Mouse (Mus musculus): ENCODE results near the gene Ttc21a.

The Ttc21a gene

DNA sequence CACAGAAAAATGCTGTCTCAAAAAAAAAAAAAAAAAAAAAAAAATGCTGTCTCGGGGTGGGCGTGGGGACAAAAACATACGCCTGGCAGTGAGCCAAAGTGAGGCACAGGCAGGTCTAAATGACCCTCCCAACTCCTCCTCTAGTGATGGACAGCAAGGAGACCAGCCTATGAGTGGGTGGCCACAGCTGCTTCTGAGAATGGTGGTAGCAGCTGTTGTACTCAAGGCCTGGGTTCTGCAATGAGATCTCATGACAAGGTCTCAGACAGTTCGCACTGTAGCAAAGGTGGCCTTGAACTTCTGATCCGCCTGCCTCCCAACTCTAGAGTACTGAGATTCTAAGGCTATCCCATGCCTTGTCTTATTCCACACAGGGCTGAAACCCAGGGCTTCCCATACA lies 4.0 kb downstream of the Ttc21a start:
- DNase-seq (ENCODE audit: low spot score), result no peak

DNA sequence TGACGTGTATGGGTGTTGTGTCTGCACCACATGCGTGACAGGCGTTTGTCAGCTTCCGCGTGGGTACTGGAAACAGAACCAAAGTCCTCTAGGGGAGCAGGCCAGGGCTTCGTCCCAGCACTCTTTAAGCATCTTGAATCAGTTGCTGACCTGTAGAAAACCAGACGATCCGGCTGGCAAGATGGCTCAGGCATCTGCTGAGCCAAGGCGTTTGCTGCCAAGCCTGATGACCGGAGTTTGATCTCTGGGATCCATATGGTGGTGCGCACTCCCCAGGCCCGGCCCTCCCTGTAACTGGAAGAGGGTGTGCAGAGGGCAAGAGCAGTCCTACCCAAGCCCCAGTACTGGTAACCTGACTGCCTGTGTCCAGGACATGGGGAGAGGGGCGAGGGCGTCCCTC lies 4.5 kb downstream of the Ttc21a start:
- DNase-seq (ENCODE audit: low spot score), result no peak

DNA sequence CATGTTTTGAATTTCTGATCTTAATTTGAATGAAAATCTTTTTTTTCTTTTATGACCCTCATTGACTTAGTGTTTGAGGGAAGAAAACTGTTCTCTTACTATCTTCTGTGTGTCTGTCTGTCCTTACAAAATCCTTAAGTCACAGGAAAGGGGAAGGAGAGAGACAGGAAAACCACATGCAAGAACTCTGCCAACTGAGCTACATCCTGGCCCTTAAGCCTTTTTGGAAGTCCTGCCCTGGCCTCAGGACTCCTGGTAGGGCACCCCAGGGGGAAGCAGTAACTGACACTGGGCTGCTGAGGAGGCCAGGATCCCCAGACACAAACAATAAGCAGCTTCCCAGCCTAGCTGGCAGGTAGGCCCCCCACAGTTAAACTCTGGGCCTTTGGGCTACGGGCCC lies 5.9 kb downstream of the Ttc21a start:
- no peak for DNase-seq (ENCODE audit: low spot score)

DNA sequence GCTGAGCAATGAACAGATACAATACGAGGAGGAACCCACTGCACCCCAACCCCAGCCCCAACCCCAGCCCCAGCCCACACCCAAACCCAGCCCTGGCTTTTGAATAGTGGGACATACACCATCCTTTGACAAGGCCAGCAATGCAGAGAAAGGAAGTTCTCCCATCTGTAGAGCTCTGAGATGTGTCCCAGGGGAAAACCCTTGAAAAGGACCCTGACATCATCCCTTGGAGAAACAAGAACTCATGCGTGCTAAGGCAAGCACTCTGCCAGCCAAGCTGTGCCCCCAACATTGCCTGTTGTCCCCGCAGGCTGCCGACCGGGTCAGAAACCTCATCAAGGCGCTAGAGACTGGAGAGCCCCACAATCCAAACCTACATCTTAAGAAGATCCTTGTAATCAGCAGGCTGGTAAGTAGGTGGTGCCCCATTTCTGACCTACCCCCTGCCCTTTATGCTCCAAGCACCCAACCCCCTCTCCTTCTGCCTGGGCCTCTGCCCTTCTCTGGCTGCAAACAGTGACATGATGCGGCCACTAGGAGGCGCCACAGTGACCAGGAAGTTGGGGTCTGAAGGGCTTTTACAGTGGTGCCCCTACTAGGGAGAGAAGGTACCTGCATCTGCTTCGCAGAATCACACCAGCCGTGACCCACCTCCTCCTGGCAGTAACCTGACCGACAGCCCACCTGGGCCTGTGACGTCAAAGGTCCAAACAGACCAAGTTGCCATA lies 7.9 kb downstream of the Ttc21a start:
- no peak for DNase-seq (ENCODE audit: low spot score)

DNA sequence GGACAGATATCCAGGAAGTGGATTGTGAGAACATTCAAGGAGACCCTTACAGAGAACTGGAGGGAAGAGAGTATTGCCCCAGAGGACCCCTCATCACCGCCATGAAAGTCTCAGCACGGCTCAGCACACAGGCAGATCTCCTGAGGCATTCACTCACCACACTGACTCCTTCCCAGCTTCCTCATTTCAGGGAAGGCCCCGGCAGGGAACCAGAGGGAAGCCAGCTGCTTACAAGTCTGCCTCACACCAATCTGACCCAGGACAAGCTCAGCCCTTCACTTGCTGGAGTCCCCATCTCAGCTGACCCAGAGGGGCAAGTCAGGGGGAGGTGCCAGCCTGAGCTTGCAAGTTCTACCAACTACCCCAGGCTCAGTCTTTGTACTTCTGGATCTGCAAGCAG lies 11.4 kb downstream of the Ttc21a start:
- DNase-seq (ENCODE audit: low spot score), result no peak

DNA sequence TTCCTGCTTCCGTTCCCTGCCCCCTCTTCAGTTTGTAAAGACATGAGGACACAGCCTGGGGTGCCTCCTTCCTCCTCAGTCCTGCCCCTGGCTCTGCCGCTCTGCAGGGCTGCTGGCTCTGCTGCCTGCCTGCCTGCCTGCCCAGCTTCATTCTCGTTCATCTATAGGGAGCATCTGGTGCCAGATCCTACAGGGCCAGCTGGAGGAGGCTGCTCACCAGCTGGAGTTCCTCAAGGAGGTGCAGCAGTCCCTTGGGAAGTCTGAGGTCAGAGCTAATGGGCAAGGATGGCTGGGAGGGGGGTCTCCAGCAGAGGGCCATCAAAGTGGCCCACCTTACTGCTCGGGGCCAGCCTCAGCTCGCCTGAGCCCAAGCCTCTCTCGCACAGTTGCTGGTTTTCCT lies 13.0 kb downstream of the Ttc21a start:
- peak; percentile 12 for DNase-seq (ENCODE audit: low spot score)

DNA sequence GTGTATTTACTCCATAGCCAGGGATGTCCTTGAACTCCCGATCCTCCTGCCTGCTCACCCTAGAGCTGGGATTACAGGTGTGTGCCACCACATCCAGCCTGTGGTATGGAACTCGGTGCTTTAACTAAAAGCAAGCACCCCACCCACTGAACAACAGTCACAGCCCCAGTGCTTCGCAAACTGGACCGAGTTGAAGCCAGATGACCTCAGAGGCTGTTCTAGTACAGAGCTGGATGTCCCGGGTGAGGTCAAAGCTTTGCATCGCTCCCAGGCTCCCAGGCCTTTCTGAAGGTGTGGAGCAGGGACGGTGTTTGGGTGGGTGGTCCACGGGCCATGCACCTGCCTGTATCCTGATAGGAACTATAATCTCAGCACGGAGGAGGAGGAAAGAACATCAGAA lies 14.0 kb downstream of the Ttc21a start:
- no peak for DNase-seq (ENCODE audit: low spot score)

DNA sequence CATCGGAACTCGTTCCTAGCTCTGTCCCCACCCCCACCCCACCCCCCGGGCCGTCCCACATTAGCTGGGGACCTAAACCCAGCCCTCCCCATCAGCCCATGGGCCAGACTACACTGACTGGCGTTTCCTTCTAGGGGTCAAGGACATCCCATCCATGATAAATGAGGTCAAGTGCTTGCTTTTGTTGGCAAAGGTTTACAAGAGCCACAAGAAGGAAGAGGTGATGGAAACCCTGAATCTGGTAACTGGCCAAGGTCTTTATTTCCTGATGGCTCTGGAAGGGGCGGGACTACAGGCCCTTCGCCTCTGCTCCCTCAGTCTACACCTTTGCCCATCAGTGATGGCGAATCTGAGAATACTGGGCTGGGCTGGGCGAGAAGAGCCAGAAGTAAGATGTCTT lies 21.4 kb downstream of the Ttc21a start:
- no peak for DNase-seq (ENCODE audit: low spot score)

DNA sequence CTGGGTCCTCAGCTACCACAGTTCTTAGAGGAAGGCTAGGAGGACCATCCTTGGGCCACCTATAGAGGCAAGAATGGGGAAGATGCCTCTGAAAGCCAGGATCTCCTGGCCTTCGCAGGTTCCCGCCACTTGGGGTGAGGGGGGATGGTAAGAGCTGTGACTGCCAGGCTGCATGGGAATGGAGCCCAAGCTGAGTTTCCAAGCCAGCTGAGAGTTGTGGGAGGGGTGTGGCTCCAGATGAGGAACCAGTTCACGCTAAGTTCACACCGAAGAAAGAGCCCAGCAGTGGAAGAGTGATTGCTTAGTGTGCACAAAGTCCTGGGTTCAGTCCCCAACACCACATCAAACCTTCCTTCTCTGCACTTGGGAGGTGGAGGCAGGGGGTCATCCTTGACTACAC lies 24.8 kb downstream of the Ttc21a start:
- no peak for DNase-seq (ENCODE audit: low spot score)

DNA sequence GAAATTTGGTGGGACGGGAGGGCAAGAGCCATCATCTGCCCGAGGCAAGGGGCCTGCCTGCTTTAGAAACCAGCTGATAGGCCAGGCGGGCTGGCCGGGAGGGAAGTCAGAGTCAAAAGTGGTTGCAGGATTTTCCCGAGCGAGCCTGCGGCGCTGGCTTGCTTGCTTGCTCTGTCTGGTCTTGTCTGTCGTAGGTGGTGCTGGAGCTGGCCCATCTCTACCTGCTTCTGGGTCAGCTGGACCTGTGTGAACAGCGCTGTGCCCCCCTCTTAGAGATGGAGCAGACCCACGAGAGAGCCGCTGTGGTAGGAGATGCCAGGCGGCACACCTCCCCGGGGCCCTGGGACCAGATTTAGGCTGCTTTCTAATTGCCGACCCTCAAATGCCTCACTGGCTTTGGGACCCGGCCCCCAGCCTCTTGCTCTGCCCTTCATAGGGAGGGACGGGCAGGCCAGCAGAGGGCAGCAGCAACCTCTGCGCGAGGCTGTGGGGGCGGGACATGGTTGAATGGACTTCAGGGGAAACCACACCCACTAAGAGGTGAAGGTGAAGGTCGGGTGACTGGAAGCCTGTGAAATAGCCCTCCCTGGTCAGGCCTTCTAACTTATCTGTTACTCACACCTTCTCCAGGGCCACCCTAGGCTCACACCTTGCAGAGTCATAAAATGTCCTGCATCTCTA lies 25.7 kb downstream of the Ttc21a start:
- peak; percentile 87 for DNase-seq (ENCODE audit: low spot score)

DNA sequence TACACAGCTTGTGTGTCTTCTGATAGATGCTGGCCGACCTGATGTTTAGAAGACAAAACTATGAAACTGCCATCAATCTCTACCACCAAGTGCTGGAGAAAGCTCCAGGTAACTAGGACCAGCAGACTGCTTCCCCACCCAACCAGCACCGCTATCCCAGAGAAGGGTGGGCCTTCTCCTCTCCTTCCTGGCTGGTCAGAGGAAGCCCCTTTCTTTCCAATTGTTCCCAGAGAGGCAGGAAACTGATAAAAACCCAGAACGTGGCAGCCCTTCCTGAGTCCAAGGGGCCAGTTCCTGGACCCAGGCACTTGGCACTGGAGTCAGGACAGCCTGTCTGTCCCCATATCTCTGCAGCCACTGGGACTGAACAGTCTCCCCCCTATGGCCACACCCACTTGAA lies 26.8 kb downstream of the Ttc21a start:
- DNase-seq (ENCODE audit: low spot score), result no peak

DNA sequence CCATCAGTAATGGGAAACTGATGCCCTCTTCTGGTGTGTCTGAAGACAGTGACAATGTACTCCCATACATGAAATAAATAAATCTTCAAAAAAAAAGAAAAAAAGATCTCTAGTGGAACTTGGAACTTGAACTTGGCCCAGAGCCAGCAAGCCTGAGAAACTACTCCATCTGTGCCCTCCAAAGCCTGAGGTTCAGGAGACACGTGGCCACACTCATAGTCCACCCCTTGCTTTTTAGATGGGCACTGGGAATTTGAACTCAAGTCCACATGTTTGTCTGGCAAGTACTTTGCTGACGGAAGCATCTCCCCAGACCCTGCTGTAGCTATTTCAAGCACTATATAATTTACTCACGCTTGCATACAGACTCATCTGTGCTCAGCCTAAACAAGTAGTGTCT lies 27.8 kb downstream of the Ttc21a start:
- DNase-seq (ENCODE audit: low spot score), result no peak

DNA sequence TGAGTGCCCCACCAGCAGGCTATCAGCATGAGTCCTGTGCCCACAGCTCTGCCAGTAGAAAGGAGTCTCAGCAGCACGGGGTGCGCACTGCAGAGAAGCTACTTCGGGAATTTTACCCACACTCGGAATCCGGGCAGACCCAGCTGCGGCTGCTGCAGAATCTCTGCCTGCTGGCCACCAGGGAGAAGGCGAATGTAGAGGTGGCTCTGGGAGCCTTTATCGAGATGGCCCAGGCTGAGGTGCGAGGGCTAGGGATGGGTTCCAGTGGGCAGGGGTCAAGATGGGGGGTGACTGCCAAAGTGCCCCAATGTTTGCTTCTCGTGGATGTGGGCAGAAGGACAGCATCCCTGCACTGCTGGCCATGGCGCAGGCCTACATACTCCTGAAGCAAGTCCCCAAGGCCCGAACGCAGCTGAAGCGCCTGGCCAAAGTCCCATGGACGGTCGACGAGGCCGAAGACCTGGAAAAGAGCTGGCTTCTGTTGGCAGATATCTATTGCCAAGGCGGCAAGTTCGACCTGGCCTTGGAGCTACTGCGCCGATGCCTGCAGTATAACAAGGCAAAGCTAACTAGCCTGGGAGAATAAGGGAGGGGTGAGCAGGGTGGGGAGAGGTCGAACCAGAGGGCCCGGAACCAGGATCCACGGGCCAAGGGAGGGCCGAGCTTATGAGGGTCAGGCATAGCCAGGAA lies 29.0 kb downstream of the Ttc21a start:
- DNase-seq (ENCODE audit: low spot score), result no peak

DNA sequence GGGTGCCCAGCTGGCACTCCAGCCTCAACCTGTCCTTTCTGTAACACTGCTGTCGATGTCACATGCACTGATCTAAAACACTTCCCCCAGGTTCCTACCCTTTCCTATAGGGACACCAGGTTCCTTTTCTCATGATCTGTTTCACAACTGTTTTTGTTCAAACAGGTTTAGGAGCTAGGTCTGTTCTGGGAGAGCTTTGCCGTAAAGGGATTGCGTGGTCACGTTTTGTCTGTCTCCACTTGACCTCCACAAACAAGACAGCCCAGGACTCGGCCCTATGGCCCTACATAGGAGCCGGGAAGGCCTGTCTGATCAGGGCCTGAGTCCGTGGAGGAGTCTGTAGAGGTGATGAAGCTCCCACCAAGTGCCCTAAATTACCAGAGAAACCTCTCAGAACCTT lies 32.4 kb downstream of the Ttc21a start:
- no peak for DNase-seq (ENCODE audit: low spot score)

DNA sequence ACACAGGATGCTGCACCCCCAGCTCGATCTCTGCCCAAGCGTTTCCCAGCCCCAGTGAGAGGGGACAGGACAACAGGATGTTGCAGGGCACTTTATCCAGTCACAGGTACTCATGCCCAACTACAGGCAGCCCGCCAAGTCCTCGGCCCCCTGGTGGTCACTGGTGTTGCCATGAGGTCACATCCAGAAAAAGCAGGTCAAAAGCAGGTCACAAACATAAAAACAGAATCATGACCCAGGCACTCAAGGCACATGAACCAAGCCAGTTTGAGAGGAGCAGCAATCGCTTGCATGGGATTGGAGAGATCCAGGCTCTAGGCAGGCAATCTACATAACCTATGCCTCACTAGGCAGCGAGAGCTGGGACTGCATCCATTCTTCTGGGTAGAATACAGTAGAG lies 32.8 kb downstream of the Ttc21a start:
- peak; percentile 57 for DNase-seq (ENCODE audit: low spot score)

DNA sequence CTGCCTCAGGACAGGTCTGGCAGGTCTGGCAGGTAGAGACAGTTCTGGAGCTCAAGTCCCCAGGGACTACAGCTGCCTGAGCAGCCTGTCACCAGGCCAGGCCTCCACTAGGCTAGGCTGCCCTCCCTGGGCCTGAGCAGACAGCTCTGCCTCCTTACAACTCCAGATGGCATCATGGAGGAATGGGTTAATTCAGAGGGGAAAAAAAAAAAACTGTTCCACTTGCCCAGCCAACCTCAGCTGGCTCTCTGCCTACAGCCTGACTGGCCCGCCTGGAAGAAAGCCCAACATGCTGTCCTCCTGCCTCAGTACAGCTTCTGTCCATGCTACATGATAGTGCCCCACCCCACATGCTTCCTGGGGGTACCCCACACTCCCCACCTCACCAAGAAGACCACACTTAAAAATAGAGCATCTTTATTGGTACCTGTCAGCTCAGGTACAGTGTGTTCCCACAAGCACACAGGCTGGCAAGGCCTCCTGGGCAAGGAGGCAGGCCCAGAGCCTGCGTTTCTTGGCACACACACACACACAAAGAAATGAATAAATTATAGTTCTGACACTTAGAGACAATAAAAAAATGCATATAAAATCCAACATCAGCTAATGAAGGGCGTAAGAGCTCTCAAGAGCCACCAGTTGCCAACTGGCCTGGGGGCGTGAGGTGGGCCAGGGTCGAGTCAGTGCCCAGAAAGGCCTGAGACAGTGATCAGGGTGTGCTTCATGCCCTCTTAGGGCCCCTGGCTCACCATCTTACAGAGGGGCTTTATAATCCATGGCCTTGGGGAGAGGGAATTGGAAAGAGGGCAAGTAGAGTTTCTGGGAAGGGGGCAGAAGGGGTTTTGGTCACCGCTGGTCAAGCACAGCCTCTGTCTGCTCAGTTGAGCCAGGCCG lies 33.6 kb downstream of the Ttc21a start:
- DNase-seq (ENCODE audit: low spot score), result no peak

DNA sequence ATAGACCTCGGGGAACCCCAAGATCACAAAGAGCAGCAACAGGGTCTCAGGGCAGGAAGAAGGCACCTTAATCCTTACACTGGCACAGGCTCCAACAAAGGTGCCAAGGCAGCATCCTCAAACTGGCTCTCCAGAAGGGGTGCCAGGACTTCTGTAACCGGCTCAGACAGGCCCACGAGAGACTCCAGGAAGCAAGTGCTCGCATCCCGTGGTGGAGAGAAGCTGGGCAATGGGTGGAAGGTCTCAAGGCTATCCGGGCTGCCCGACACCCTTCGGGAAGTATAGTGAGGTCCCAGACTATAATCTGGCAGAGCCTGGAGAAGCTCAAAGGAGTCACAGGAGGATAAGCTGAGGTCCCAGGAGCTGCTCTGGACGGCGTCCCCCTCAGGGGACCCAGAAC lies 34.8 kb downstream of the Ttc21a start:
- DNase-seq (ENCODE audit: low spot score), result no peak

DNA sequence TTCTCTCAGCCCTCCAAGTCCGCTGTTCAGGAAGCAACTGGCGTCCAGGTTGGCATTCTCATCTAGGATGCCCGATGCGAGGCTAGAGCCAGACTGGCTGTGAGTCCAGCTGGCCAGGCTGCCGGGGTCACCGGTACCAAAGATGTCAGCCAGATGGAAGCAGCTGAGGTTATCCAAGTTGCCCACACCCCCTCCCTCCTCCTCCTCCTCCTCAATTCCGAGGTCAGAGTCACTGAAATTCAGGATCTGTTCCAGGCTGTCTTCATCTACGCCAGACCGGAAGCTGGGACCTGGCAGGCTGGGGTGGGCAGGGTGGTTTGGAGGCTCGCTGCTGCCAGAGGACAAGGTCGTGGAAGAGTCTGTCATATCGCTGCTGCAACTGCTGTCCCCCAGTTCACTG lies 35.2 kb downstream of the Ttc21a start:
- DNase-seq (ENCODE audit: low spot score), result no peak

DNA sequence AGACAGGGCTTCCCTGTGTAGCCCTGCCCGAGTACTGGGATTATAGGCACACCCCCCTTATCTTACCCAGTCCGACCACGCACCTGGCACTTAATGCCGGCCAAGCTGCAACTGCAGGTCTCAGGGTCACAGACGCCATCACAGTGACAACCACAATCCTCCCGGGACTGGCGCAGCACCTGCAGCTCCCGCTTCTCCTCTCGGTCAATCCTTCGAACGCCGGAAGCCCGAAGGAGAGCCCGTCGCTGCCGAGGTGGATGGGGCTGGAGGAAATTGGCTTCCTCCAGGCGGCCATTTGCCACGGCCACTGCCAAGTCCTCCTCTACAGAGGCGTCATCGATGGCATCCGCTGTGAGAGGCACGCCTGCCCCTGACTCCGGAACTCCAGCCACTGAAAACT lies 35.9 kb downstream of the Ttc21a start:
- no peak for DNase-seq (ENCODE audit: low spot score)

DNA sequence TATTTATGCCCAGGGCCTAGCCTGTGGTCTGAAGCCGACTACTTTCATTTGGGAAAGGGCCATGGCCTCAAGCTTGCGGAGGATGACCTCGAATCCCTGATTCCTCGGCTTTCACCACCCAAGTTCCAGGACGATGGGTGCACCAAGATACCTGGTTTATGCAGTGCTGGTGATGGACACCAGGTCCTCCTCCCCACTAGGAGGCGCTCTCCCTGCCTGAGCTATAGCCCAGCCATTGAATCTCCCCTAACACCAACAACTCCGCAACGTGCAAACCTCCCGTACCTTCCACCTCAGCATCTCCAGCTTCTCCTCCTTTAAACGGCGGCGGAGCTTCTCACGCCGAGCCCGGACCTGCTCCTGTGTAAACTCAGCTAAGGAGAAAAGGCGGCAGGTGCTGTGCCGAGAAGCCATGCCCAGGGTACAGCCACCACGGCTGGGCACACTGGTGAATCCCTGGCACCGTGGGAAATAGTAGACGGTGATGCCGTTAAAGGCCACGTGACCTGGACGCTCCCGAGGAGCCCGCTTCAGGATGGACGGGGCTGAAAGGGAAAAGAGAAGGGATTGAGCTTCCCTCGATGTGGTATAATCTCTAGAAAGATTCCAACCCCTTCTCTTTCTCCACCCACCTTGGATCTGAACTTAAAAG lies 36.6 kb downstream of the Ttc21a start:
- DNase-seq (ENCODE audit: low spot score), result no peak

DNA sequence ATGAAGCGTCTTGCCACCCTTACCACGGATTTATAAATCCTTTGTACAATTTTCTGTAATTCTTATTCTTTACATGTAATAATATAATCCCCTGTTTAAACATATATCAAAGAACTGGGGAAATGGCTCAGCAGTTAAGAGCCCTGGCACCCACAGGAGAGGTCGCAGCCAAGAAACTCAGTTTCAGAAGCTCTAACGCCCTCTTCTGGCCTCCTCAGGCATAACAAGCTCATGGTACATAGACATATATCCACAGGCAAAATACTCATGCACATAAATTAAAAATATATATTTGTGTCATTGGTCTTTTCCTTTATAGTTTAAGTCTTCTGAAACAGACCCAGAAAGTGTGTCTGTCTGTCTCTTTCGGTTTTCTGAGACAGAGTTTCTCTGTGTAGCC lies 37.2 kb downstream of the Ttc21a start:
- no peak for DNase-seq (ENCODE audit: low spot score)

DNA sequence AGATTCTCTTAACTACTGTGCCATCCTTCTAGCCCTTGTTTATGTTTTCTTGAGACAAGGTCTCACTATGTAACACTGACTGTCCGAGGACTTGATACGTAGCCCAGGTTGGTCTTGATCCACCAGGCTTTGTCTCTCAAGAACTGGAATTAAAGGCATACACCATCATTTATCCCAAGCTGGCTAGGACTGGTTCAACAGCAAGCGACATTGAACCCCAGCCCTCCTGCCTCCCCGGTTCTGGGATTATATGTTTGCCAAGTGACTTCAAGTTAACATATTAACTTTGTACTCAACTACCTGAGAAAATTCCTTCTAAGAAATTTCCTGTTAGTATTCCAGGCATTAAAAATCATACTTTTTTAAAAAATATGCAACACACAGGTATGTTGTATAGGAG lies 37.9 kb downstream of the Ttc21a start:
- DNase-seq (ENCODE audit: low spot score), result no peak

All from embryo, embryonic 10.5 days (tissue).